12 mouse cellular contexts compared by ENCODE assay signal in the genomic region with DNA sequence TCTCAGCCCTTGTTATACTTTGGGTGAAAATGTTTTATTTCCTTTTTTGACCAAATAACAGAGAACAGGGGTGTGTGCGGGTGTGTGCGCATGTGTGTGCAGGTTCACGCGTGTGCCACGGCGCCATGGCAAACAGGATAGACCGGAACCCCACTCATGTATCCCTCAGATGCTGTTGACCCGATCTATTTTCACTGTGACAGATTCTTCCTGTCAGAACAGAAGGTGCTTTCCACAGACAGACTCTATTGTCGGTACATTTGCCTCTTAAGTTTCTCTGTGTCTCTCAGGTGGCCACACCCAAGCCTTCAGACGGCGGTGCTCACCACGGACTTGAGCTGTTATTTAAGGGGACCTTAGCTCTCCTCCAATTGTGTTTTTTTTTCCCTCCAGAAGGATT.
DNase-seq lines count a peak whose midpoint lies in the region; ATAC-seq and TF ChIP-seq lines count a peak whose summit lies in the region.
"Had no signal": no experiment of that assay in that cellular context is flagged by ENCODE, and none has a peak within 500 bp of the region (broad histone marks: within the 10 kb centered on the region; RNA-seq: fewer than 3 reads in every experiment).

No protein-coding gene starts in this region.

- TF ChIP-seq CTCF in stomach, postnatal 0 days (IDR thresholded peaks at IDR 0.05; ENCODE audit: low read depth) = no peak

- DNase-seq in heart, adult 9 months (ENCODE audit: low spot score in 2 of 2) = no peak
- DNase-seq in spleen, adult 18-20 months = peak; percentile 19 to 38
- DNase-seq in spleen, postnatal 4 days (ENCODE audit: low spot score in 2 of 2) = no peak
- peak; percentile 67 for DNase-seq in splenic B cell, adult 2 months (ENCODE audit: low read depth, low spot score)
- DNase-seq in liver, embryonic 11.5 days (ENCODE audit: low spot score) = no peak
- DNase-seq in stomach, postnatal 0 days (ENCODE audit: low spot score) = no peak
- DNase-seq: cerebellum, adult 11-12 months had no signal

- H3K4me2 ChIP-seq in heart, embryonic 13.5 days = peak overlapping the region; percentile 57; the same call in 1 of the 2 replicates
- no peak overlapping the region for H3K4me2 ChIP-seq in liver, embryonic 11.5 days
- H3K4me2 ChIP-seq in stomach, postnatal 0 days (replicated peaks; ENCODE audit: low read depth) = no peak overlapping the region
- H3K4me2 ChIP-seq: kidney, embryonic 15.5 days; limb, embryonic 12.5 days had no signal

- peak overlapping the region; percentile 53 for H3K9ac ChIP-seq in heart, embryonic 13.5 days
- no peak overlapping the region for H3K9ac ChIP-seq in liver, embryonic 11.5 days (ENCODE audit: low read depth, low read length)
- H3K9ac ChIP-seq in stomach, postnatal 0 days (ENCODE audit: low read length) = no peak overlapping the region
- H3K9ac ChIP-seq: kidney, embryonic 15.5 days; limb, embryonic 12.5 days had no signal

- 0 out of 2 replicates have a peak, but pooled peaks cover 2% of the 10 kb centered on the region for H3K36me3 ChIP-seq in heart, embryonic 13.5 days
- H3K36me3 ChIP-seq in splenic B cell, adult 2 months (ENCODE audit: control insufficient read depth, insufficient read depth, low read length, poor library complexity, severe bottlenecking) = peaks cover 3% of the 10 kb centered on the region; the same call in 1 of the 2 replicates
- no peaks in the 10 kb centered on the region for H3K36me3 ChIP-seq in liver, embryonic 11.5 days (ENCODE audit: control insufficient read depth, insufficient read depth, low read length)
- H3K36me3 ChIP-seq in stomach, postnatal 0 days (ENCODE audit: control insufficient read depth, insufficient read depth, low read length) = no peaks in the 10 kb centered on the region
- H3K36me3 ChIP-seq: kidney, embryonic 15.5 days had no signal

- peak overlapping the region; percentile 79 for H3K27ac ChIP-seq in heart, embryonic 13.5 days (replicated peaks)
- H3K27ac ChIP-seq in liver, embryonic 11.5 days (ENCODE audit: low read depth, low read length) = no peak overlapping the region
- no peak overlapping the region for H3K27ac ChIP-seq in stomach, postnatal 0 days (replicated peaks)
- H3K27ac ChIP-seq: limb, embryonic 12.5 days; macrophage had no signal

- TF ChIP-seq EP300 in stomach, postnatal 0 days (optimal IDR thresholded peaks at IDR 0.05) = no peak

- no peaks in the 10 kb centered on the region for H3K9me3 ChIP-seq in heart, embryonic 13.5 days
- no peaks in the 10 kb centered on the region for H3K9me3 ChIP-seq in liver, embryonic 11.5 days (ENCODE audit: control insufficient read depth, low read length)
- no peaks in the 10 kb centered on the region for H3K9me3 ChIP-seq in stomach, postnatal 0 days (ENCODE audit: control insufficient read depth, low read length)
- H3K9me3 ChIP-seq: kidney, embryonic 15.5 days had no signal

- peaks cover 63% of the 10 kb centered on the region for H3K4me1 ChIP-seq in heart, embryonic 13.5 days
- peaks cover 32% of the 10 kb centered on the region for H3K4me1 ChIP-seq in liver, embryonic 11.5 days (replicated peaks; ENCODE audit: control insufficient read depth, insufficient read depth, low read length)
- H3K4me1 ChIP-seq in stomach, postnatal 0 days (replicated peaks; ENCODE audit: control insufficient read depth, insufficient read depth) = no peaks in the 10 kb centered on the region

- no peak for ATAC-seq in heart, embryonic 13.5 days (ENCODE audit: extremely low read depth, insufficient number of reproducible peaks, low FRiP score, low TSS enrichment)
- ATAC-seq in inflammation-experienced regulatory T-cells, adult 6 months = peak; percentile 84
- no peak for ATAC-seq in liver, embryonic 11.5 days (replicated peaks; ENCODE audit: low FRiP score)
- no peak for ATAC-seq in stomach, postnatal 0 days (ENCODE audit: low FRiP score, low TSS enrichment)

- H3K4me3 ChIP-seq in heart, embryonic 13.5 days = no peak overlapping the region
- H3K4me3 ChIP-seq in liver, embryonic 11.5 days (ENCODE audit: low read depth, low read length) = no peak overlapping the region
- H3K4me3 ChIP-seq in stomach, postnatal 0 days (ENCODE audit: low read depth, low read length) = no peak overlapping the region
- H3K4me3 ChIP-seq: kidney, embryonic 15.5 days; limb, embryonic 12.5 days had no signal

- H3K27me3 ChIP-seq in heart, embryonic 13.5 days (replicated peaks) = no peaks in the 10 kb centered on the region
- H3K27me3 ChIP-seq in splenic B cell, adult 2 months (ENCODE audit: control insufficient read depth, insufficient read depth, low read length, poor library complexity, severe bottlenecking) = no peaks in the 10 kb centered on the region
- H3K27me3 ChIP-seq in liver, embryonic 11.5 days (replicated peaks; ENCODE audit: control insufficient read depth, insufficient read depth, low read length) = no peaks in the 10 kb centered on the region
- H3K27me3 ChIP-seq in stomach, postnatal 0 days (ENCODE audit: control insufficient read depth, insufficient read depth, low read length) = no peaks in the 10 kb centered on the region
- H3K27me3 ChIP-seq: kidney, embryonic 15.5 days; limb, embryonic 12.5 days had no signal

- WGBS in heart, embryonic 13.5 days = 56% methylated on average over 12 of the region's 12 CpGs
- WGBS in liver, embryonic 11.5 days = 70% methylated on average over 12 of the region's 12 CpGs
- 61% methylated on average over 12 of the region's 12 CpGs for WGBS in stomach, postnatal 0 days

Comparison
In these comparisons a context has a peak if more than half of its experiments do, and no peak if none do; other contexts are left out.
1. DNase-seq: peak in spleen, adult 18-20 months (2 of 2) and splenic B cell, adult 2 months (single experiment); none in heart, adult 9 months (0 of 2), spleen, postnatal 4 days (0 of 2), liver, embryonic 11.5 days (single experiment) and stomach, postnatal 0 days (single experiment).